Mouse (Mus musculus): ENCODE data around the gene Pin1rt1.

The Pin1rt1 gene

GRCm38 (mm10) chr2:104716279-104716678, at the start of gene Pin1rt1:
TSS of gene Pin1rt1 (minus strand) at chr2:104716379.
- DNase-seq, result no peak

GRCm38 (mm10) chr2:104764018-104764417, 47.8 kb upstream of the Pin1rt1 start:
- no peak for DNase-seq

GRCm38 (mm10) chr2:104763134-104763703, 47.0 kb upstream of the Pin1rt1 start:
- DNase-seq, result no peak

- peak in 1 of 2 experiments; percentile 51 for DNase-seq
Observed at GRCm38 (mm10) chr2:104750611-104751010, 34.4 kb upstream of the Pin1rt1 start.

GRCm38 (mm10) chr2:104748652-104749183, 32.5 kb upstream of the Pin1rt1 start:
- DNase-seq, result no peak

GRCm38 (mm10) chr2:104746251-104746650, 30.1 kb upstream of the Pin1rt1 start:
- DNase-seq, result peak in 1 of 2 experiments; percentile 40

GRCm38 (mm10) chr2:104743971-104744370, 27.8 kb upstream of the Pin1rt1 start:
- peak; percentile 59 to 71 for DNase-seq

- DNase-seq, result peak; percentile 62 to 75
Observed at GRCm38 (mm10) chr2:104743160-104743559, 27.0 kb upstream of the Pin1rt1 start.

GRCm38 (mm10) chr2:104742741-104743064, 26.5 kb upstream of the Pin1rt1 start, which contains the start of gene Depdc7:
TSS of gene Depdc7 (minus strand) at chr2:104742878.
- DNase-seq, result peak; percentile 94 to 97

- no peak for DNase-seq
Observed at GRCm38 (mm10) chr2:104741896-104742740, 25.9 kb upstream of the Pin1rt1 start.

- DNase-seq, result no peak
Observed at GRCm38 (mm10) chr2:104741015-104741758, 25.0 kb upstream of the Pin1rt1 start.

- DNase-seq, result no peak
Observed at GRCm38 (mm10) chr2:104740248-104740949, 24.2 kb upstream of the Pin1rt1 start.

- no peak for DNase-seq
Observed at GRCm38 (mm10) chr2:104739691-104740090, 23.5 kb upstream of the Pin1rt1 start.

GRCm38 (mm10) chr2:104736241-104736640, 20.1 kb upstream of the Pin1rt1 start:
- DNase-seq, result no peak

- peak in 1 of 2 experiments; percentile 41 for DNase-seq
Observed at GRCm38 (mm10) chr2:104732562-104733256, 16.5 kb upstream of the Pin1rt1 start.

- DNase-seq, result no peak
Observed at GRCm38 (mm10) chr2:104732033-104732444, 15.9 kb upstream of the Pin1rt1 start.

GRCm38 (mm10) chr2:104727369-104727768, 11.2 kb upstream of the Pin1rt1 start:
- DNase-seq, result no peak

- DNase-seq, result no peak
Observed at GRCm38 (mm10) chr2:104722021-104722420, 5.8 kb upstream of the Pin1rt1 start.

GRCm38 (mm10) chr2:104717827-104718226, 1.6 kb upstream of the Pin1rt1 start:
- no peak for DNase-seq

- peak in 1 of 2 experiments; percentile 51 for DNase-seq
Observed at GRCm38 (mm10) chr2:104717231-104717735, 1.1 kb upstream of the Pin1rt1 start.

- peak; percentile 46 to 62 for DNase-seq
Observed at GRCm38 (mm10) chr2:104714254-104714691, 1.9 kb downstream of the Pin1rt1 start.

GRCm38 (mm10) chr2:104712486-104712809, 3.7 kb downstream of the Pin1rt1 start:
- no peak for DNase-seq

All from kidney, postnatal 36 days (tissue).